Mouse (Mus musculus) neural tube, embryonic 12.5 days (tissue): ENCODE measurements around the gene Fgfr2. TPM values are rescaled to one million over a fixed set of nuclear protein-coding genes. Genes with fewer than 3 reads are reported as not detected.
"Not testable (repeated sequence)": the region's sequence is repeated elsewhere in the genome, so short reads cannot be mapped to it uniquely, and the experiment has no call there.

Experiments
- ATAC-seq: fragments of 200-750 bp; cut with Nextera tagmentation; 2 replicates; pipeline ENCODE4 v1.8.0; 2017; ENCODE audit warnings: low read depth, mild to moderate bottlenecking, moderate TSS enrichment, moderate library complexity; ENCODE audit not compliant: low FRiP score
- H3K27ac ChIP-seq: fragments of 300-500 bp; sonication (generic); 2 replicates; pipeline ENCODE4 v1.5.1; 2016
- H3K27me3 ChIP-seq: fragments of 300-500 bp; sonication (generic); replicated peaks from 2 replicates; pipeline ENCODE4 v1.6.1; 2016; ENCODE audit warnings: mild to moderate bottlenecking
- H3K36me3 ChIP-seq: fragments of 300-500 bp; sonication (generic); 2 replicates; pipeline ENCODE4 v1.6.1; 2016; ENCODE audit warnings: mild to moderate bottlenecking
- H3K4me1 ChIP-seq: fragments of 300-500 bp; sonication (generic); 2 replicates; pipeline ENCODE4 v1.6.1; 2016
- H3K4me2 ChIP-seq: fragments of 300-500 bp; sonication (generic); replicated peaks from 2 replicates; pipeline ENCODE4 v1.6.1; 2016; ENCODE audit warnings: mild to moderate bottlenecking
- H3K4me3 ChIP-seq: fragments of 300-500 bp; sonication (generic); 2 replicates; pipeline ENCODE4 v1.5.1; 2016
- H3K9ac ChIP-seq: fragments of 300-500 bp; sonication (generic); 2 replicates; pipeline ENCODE4 v1.6.1; 2016; ENCODE audit warnings: mild to moderate bottlenecking
- H3K9me3 ChIP-seq: fragments of 300-500 bp; sonication (generic); 2 replicates; pipeline ENCODE4 v1.6.1; 2016; ENCODE audit warnings: mild to moderate bottlenecking
- WGBS: fragments of 180-500 bp; shearing (Covaris S2); methylation state at CpG from one replicate; pipeline ENCODE4 v1.1.7; 2016; 5-methylcytosine and 5-hydroxymethylcytosine counted together
- polyA plus RNA-seq: library from polyadenylated mRNA; unstranded; fragments of >200 nt; fragmentation: Nextera tagmentation; extraction: Ambion mirVana; gene quantifications from 2 replicates; pipeline ENCODE4 v1.2.1, GENCODE M21; 2016

The Fgfr2 gene
- polyA plus RNA-seq, 1 experiment from 2014 or later = 65.0 TPM

DNA sequence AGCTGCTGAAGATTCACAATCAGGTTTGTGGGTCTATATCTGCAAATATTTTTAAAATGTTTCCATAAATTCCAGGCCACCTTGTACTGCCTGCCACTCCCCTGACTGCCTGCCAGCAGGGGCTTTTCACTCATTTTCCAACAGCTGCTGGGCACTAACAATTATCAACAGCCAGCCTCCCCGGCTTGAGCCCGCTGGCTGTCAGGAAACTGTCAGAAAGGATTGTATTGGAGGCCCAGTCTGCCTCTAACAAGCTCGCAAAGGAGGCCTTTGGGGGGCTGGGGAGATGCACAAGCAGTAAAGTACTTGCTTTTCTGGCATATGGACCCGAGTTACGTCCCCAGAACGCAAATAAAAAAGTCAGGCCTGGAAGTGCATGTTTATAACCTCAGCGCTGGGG, 664.7 kb downstream of the Fgfr2 start:
- H3K27me3 ChIP-seq = no peaks in the 10 kb centered on the region
- peak overlapping the region; percentile 47; the same call in 1 of the 2 replicates for H3K27ac ChIP-seq
- H3K4me1 ChIP-seq = peaks cover 7% of the 10 kb centered on the region; the same call in 1 of the 2 replicates
- H3K36me3 ChIP-seq = no peaks in the 10 kb centered on the region
- H3K4me2 ChIP-seq = no peak overlapping the region
- 34% methylated on average over 7 of the region's 7 CpGs for WGBS
- H3K9ac ChIP-seq = no peak overlapping the region
- H3K4me3 ChIP-seq = no peak overlapping the region
- no peaks in the 10 kb centered on the region for H3K9me3 ChIP-seq
- no peak for ATAC-seq

DNA sequence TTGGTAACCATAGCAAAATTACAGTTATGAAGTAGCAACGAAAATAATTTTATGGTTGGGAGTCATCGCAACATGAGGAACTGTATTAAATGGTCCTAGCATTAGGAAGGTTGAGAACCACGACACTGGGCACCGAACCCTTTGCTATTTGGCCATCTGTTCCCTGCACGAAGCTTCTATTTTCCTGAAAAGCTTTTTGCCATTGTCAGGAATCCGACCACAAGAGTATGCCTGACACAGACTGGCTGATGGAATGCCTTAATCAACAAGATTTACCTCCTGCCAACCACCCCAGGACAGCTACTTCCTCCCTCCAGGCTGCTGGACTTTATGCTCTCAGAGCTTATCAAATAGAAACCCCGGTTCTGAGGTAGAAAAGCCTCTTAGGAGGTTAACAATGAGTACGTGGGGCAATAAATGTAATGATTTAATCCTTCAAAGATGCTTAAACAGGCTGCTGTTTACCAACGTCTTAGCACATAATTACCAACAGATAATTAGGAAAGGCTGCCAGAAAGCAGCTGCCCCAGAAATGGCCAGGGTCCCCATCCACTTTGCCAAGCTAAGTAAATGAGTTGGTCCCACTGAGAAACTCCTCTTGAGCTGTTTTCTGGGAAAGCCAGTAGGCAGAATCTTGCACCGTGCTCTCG, 668.0 kb downstream of the Fgfr2 start:
- Histone ChIP-seq H3K9me3 (no peaks in the 10 kb centered on the region), H3K36me3 (no peaks in the 10 kb centered on the region), H3K27me3 (no peaks in the 10 kb centered on the region), H3K4me1 (peaks cover 7% of the 10 kb centered on the region; the same call in 1 of the 2 replicates), H3K4me3 (no peak overlapping the region), H3K27ac (no peak overlapping the region), H3K9ac (no peak overlapping the region), H3K4me2 (no peak overlapping the region)
- ATAC-seq = no peak
- WGBS = 51% methylated on average over 11 of the region's 11 CpGs

DNA sequence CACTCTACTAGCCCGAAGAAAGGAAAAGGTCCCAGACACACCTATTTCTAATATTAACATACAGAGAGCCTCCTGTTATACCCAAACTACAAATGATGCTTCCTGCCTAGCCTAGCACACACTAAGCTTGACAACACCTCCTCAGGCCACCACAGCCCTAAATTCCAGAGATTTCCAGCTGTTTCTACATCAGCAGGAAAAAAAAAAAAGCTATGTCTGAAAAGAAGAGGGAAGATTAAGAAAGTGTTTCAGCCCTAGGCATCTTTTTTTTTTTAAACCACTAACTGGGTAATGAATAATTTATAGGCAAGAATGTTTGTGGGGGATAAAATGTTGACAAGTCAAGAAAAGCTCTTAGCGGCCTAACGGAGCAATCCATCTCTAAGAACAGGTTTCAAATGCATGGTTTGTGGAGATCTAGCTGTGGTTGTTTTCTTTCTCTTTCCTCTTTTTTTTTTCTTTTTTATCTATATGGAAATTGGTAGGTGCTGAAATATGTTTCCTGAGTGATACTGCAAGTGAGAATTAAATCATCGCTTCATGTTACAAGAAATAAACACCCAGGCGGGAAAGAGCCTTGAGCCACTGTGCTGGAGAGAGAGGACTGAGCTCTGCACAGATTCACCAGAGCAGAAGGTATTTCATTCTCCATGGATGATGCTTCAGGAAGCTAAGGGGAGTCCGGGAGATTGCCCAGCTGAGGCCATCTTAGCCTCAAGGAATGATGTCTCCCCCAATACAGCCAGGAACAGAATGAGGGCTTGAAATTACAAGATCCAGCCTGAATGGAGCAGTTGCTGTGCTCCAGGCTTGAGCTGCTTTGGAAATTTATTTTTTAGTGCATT, 673.0 kb downstream of the Fgfr2 start:
- no peak overlapping the region for H3K4me3 ChIP-seq
- H3K4me2 ChIP-seq = no peak overlapping the region
- H3K27me3 ChIP-seq = no peaks in the 10 kb centered on the region
- no peaks in the 10 kb centered on the region for H3K4me1 ChIP-seq
- H3K9me3 ChIP-seq = no peaks in the 10 kb centered on the region
- ATAC-seq = no peak
- WGBS = 74% methylated on average over 6 of the region's 6 CpGs
- H3K27ac ChIP-seq = no peak overlapping the region
- no peak overlapping the region for H3K9ac ChIP-seq
- H3K36me3 ChIP-seq = no peaks in the 10 kb centered on the region

DNA sequence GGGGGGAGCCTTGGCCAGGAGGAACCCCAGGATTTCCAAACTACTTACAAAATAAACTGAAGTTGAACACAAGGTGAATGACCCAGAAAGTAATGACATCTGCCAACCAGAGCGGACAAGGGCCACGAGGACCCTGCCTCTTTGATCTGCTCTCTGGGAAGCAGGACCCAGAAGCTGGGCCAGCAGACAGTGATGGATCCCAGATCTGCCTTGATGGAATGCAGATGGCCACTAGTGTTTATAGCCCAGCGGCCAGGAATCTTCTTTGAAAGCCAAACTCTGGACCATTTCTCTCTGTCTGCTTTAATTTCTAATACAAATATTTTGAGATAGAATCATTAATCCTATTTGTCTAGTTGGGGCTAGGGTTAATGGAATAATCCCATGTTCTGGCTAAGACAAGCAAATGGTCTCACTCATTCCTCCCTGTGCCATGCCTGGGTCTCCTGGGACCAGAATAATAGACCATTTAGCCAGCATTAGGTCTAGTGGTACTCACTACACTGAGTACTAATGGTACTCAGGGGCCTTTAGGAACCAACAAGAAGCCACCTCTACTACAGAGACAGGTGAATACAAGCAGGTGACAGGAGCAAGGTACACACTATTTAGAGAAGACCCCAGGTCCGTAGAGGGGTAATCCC, 674.5 kb downstream of the Fgfr2 start:
- H3K4me3 ChIP-seq = no peak overlapping the region
- ATAC-seq = no peak
- 67% methylated on average over 4 of the region's 4 CpGs for WGBS
- no peak overlapping the region for H3K4me2 ChIP-seq
- no peaks in the 10 kb centered on the region for H3K27me3 ChIP-seq
- no peak overlapping the region for H3K27ac ChIP-seq
- no peaks in the 10 kb centered on the region for H3K4me1 ChIP-seq
- H3K9ac ChIP-seq = no peak overlapping the region
- no peaks in the 10 kb centered on the region for H3K9me3 ChIP-seq
- H3K36me3 ChIP-seq = no peaks in the 10 kb centered on the region

DNA sequence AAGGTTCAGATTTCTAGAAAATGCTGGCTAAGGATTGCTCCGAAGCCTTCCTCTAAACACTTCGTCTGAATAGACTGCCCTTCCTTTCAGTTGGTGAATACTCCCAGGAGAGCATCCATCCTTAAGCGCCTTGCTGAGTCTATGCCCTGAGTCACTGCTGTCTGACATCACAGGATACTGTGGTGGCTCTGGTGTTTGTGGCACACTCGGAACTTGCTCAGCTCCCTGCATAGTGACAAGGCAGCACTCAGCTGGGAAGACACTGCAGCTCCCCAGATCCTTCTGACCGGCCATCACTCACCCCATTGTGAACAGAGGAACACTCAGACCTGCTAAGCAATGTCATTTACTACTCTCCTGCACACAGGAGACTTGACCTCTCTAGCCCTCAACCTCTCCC, 675.6 kb downstream of the Fgfr2 start:
- 81% methylated on average over 5 of the region's 5 CpGs for WGBS
- no peaks in the 10 kb centered on the region for H3K9me3 ChIP-seq
- H3K9ac ChIP-seq = no peak overlapping the region
- H3K4me2 ChIP-seq = no peak overlapping the region
- no peak overlapping the region for H3K4me3 ChIP-seq
- H3K27me3 ChIP-seq = no peaks in the 10 kb centered on the region
- H3K36me3 ChIP-seq = no peaks in the 10 kb centered on the region
- no peak for ATAC-seq
- no peak overlapping the region for H3K27ac ChIP-seq
- no peaks in the 10 kb centered on the region for H3K4me1 ChIP-seq

DNA sequence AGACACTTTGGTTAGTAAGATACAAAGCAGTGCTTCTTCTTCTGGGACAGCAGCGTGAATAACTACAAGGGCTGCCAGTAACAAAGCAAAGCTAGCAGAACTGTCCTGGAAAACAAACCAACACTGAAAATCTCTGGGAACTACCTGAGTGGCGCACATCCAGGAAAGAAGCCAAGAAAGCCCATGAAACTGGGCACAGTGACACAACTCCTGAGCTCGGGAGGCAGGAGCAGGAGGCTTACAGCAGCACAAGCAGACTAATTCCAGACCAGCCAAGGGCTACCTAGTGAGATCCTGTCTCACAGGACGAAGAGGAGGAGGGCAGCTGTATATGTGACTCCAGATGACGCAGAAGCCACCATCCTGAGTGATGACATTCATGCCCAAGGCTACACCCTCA, 676.3 kb downstream of the Fgfr2 start:
- no peaks in the 10 kb centered on the region for H3K4me1 ChIP-seq
- no peaks in the 10 kb centered on the region for H3K36me3 ChIP-seq
- H3K9ac ChIP-seq = no peak overlapping the region
- no peak overlapping the region for H3K4me3 ChIP-seq
- H3K27me3 ChIP-seq = no peaks in the 10 kb centered on the region
- no peak overlapping the region for H3K4me2 ChIP-seq
- WGBS = 75% methylated on average over 5 of the region's 5 CpGs
- no peak for ATAC-seq
- no peak overlapping the region for H3K27ac ChIP-seq
- H3K9me3 ChIP-seq = no peaks in the 10 kb centered on the region

DNA sequence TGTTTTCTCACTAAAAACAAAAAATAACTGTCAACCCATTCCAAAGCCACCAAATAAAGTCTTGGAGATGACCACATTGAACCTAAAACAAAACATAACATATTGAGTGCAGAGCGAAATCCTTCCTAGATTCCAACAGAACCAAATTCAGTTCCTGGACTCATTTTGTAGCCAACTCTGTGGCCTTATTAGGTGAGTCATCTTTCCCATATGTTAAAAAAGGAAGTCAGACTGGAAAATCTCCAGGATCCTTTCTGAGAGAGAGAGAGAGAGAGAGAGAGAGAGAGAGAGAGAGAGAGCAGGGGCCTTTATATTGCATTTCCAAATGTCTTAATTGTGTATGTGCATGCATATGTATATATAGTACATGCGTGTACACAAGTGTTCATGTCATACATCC, 678.9 kb downstream of the Fgfr2 start:
- Histone ChIP-seq H3K4me2 (no peak overlapping the region), H3K9me3 (no peaks in the 10 kb centered on the region), H3K4me3 (no peak overlapping the region), H3K27me3 (no peaks in the 10 kb centered on the region), H3K9ac (no peak overlapping the region), H3K4me1 (no peaks in the 10 kb centered on the region), H3K27ac (no peak overlapping the region), H3K36me3 (no peaks in the 10 kb centered on the region)
- no peak for ATAC-seq
- WGBS = 91% methylated on average over 2 of the region's 2 CpGs

DNA sequence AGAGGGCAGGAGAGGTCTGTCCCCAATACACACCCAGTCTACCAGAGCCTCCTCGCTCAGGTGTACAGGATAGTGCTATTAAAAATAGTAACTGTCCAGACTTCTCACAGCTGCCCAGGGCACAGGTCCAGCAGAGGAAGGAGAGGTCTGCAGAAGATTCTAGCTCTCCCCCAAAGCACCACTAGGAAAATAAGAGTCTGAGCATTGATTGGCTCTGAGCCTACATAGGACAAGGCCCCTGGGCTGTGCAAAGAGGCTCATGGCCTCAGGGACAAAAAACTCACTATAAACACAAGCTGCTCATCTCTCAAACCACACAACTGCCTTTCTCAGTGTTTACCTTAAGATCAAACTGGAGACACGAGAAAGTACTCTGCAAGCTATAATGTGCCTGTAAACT, 679.4 kb downstream of the Fgfr2 start:
- Histone ChIP-seq H3K4me1 (no peaks in the 10 kb centered on the region), H3K4me2 (no peak overlapping the region), H3K36me3 (no peaks in the 10 kb centered on the region), H3K27ac (no peak overlapping the region), H3K27me3 (no peaks in the 10 kb centered on the region), H3K9me3 (no peaks in the 10 kb centered on the region), H3K4me3 (no peak overlapping the region), H3K9ac (no peak overlapping the region)
- no peak for ATAC-seq
- 81% methylated on average over 2 of the region's 2 CpGs for WGBS

DNA sequence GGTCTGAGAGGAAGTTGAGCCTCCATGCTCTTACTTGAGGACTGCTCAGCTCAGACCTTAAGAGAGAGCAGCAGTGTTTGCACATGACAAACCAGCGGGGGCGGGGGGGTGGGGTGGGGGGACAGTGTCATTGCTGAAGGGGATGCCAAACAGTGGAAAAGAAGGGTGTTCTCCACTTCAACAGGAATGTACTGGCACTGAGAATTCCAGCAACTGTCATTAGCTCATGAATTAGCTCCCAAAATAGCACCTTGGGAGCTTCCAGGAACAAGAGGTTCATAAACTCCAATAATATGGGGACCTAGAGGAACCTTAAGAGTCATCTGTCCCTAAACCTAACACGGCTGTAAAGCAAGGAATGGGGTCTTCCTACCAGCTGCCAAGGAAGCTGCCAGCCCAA, 680.0 kb downstream of the Fgfr2 start:
- 85% methylated on average over 3 of the region's 3 CpGs for WGBS
- Histone ChIP-seq H3K4me2 (no peak overlapping the region), H3K4me1 (no peaks in the 10 kb centered on the region), H3K27ac (no peak overlapping the region), H3K4me3 (no peak overlapping the region), H3K36me3 (no peaks in the 10 kb centered on the region), H3K9me3 (no peaks in the 10 kb centered on the region), H3K27me3 (no peaks in the 10 kb centered on the region), H3K9ac (no peak overlapping the region)
- ATAC-seq = no peak

DNA sequence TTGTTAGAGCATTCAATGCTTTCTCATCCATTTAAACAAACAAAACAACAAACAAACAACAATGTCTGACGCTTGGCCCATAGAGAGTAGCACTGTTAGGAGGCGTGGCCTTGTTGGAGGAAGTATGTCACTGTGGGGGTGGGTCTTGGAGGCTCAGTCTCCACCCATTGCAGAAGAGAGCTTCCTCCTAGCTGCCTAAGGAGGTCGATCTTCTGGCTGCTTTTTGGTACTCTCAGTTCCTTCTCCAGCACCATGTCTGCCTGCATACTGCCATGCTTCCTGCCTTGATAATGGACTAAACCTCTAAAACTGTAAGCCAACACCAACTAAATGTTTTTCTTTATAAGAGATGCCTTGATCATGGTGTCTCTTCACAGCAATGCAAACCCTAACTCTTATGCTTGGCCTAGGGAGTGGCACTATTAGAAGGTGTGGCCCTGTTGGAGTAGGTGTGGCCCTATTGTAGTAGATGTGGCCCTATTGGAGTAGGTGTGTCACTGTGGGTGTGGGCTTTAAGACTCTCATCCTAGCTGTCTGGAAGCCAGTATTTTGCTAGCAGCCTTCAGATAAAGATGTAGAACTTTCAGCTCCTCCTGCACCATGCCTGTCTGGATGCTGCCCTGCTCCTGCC, 680.9 kb downstream of the Fgfr2 start:
- H3K4me2 ChIP-seq, H3K4me3 ChIP-seq, H3K27ac ChIP-seq, H3K36me3 ChIP-seq, H3K4me1 ChIP-seq, ATAC-seq, H3K9ac ChIP-seq, H3K9me3 ChIP-seq, H3K27me3 ChIP-seq: not testable (repeated sequence)
- WGBS = 97% methylated on average over 3 of the region's 3 CpGs

DNA sequence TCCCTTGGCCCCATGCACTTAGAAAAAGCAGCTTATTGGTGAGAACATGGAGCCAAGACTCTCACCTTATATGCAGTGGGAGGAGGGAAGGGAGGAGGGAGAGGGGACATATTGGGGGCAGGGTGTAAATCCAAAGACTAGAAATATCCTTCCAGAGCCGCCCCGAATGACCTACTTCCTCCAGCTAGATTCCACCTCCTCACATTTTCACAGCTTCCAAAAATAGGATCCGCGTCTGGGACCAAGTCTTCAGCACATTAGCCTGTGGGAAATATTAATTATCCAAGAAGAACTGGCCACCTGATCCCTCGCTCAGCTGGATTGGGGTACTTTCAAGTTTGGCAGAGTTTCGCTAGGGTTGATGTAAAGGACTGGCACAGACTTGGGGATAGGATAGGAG, 683.2 kb downstream of the Fgfr2 start:
- H3K27me3 ChIP-seq = no peaks in the 10 kb centered on the region

DNA sequence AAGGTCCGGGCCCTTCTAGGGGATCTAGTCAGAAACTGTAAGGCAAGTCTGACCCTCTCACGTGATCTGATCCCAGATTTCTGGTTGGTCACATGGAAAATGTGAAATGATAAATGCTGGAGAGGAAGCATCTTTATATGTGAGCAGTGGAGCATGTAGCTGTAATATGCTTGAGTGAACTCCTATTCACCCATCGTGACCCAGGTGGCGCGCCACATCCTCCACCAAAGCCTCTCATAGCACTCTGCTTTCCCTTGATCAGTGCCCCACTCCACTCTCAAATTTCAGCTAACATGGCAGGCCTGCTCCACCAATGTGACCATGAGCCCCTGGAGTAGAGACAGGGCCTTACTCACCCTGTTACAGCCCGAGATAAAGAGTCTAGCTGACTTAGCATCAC, 685.1 kb downstream of the Fgfr2 start:
- H3K36me3 ChIP-seq = no peaks in the 10 kb centered on the region
- no peak overlapping the region for H3K4me3 ChIP-seq
- H3K4me2 ChIP-seq = no peak overlapping the region
- H3K9me3 ChIP-seq = no peaks in the 10 kb centered on the region
- 54% methylated on average over 6 of the region's 6 CpGs for WGBS
- H3K9ac ChIP-seq = no peak overlapping the region
- no peak for ATAC-seq
- H3K27ac ChIP-seq = no peak overlapping the region
- no peaks in the 10 kb centered on the region for H3K27me3 ChIP-seq
- no peaks in the 10 kb centered on the region for H3K4me1 ChIP-seq

More for the DNA sequence above, 683.2 kb downstream of the Fgfr2 start:
- Histone ChIP-seq H3K9me3 (no peaks in the 10 kb centered on the region), H3K4me1 (no peaks in the 10 kb centered on the region), H3K27ac (no peak overlapping the region), H3K36me3 (no peaks in the 10 kb centered on the region), H3K4me3 (no peak overlapping the region), H3K4me2 (no peak overlapping the region), H3K9ac (no peak overlapping the region)
- WGBS = 87% methylated on average over 6 of the region's 6 CpGs
- no peak for ATAC-seq
